Mouse (Mus musculus) myocyte (in vitro differentiated cells): ENCODE data around the gene Tie1. TPM values are rescaled to one million over a fixed set of nuclear protein-coding genes. Genes with fewer than 3 reads are reported as not detected.

Experiments
- H3K27me3 ChIP-seq: one replicate; pipeline ENCODE4 v1.6.1; 2011; ENCODE audit not compliant: control insufficient read depth, insufficient read depth, insufficient read length
- H3K36me3 ChIP-seq: one replicate; pipeline ENCODE4 v1.6.1; 2011; ENCODE audit not compliant: control insufficient read depth, insufficient read depth
- H3K4me2 ChIP-seq: one replicate; pipeline ENCODE4 v1.6.1; 2011; ENCODE audit warnings: low read depth, control low read depth
- H3K4me3 ChIP-seq: one replicate; pipeline ENCODE4 v1.5.1; 2011; ENCODE audit warnings: mild to moderate bottlenecking, control low read depth, moderate library complexity
- H3K79me2 ChIP-seq: one replicate; pipeline ENCODE4 v1.6.1; 2011; ENCODE audit not compliant: control insufficient read depth, insufficient read depth
- H3ac ChIP-seq: one replicate; pipeline ENCODE4 v1.6.1; 2011; ENCODE audit not compliant: control insufficient read depth, insufficient read length
- CEBPB ChIP-seq: IDR thresholded peaks from 2 replicates; pipeline ENCODE4 v1.6.1; 2011; ENCODE audit warnings: mild to moderate bottlenecking, moderate library complexity; ENCODE audit not compliant: poor library complexity, insufficient read depth, severe bottlenecking
- E2F4 ChIP-seq: IDR thresholded peaks from one replicate; pipeline ENCODE4 v1.6.1; 2011; ENCODE audit warnings: mild to moderate bottlenecking, control low read depth, moderate library complexity; ENCODE audit not compliant: insufficient read depth
- MAX ChIP-seq: IDR thresholded peaks from one replicate; pipeline ENCODE4 v1.6.1; 2011; ENCODE audit warnings: low read depth, mild to moderate bottlenecking, control low read depth
- MYOD1 ChIP-seq, 3 experiments: IDR thresholded peaks; one replicate each; pipeline ENCODE4 v1.6.1; 2011; ENCODE audit warnings: control low read depth in 2 of 3, low read depth in 2 of 3, mild to moderate bottlenecking in 2 of 3, moderate library complexity in 1 of 3; ENCODE audit not compliant: insufficient read length in 2 of 3, control insufficient read depth in 1 of 3
- MYOG ChIP-seq, 3 experiments: IDR thresholded peaks; one replicate each; pipeline ENCODE4 v1.6.1; 2011; ENCODE audit warnings: control low read depth in 2 of 3, low read depth in 2 of 3, mild to moderate bottlenecking in 2 of 3; ENCODE audit not compliant: insufficient read length in 2 of 3, control insufficient read depth in 1 of 3, insufficient read depth in 1 of 3
- POLR2A ChIP-seq: IDR thresholded peaks from one replicate; pipeline ENCODE4 v1.6.1; 2011; ENCODE audit warnings: low read depth, mild to moderate bottlenecking, control low read depth, moderate library complexity; ENCODE audit not compliant: insufficient read length
- POLR2AphosphoS2 ChIP-seq: IDR thresholded peaks from one replicate; pipeline ENCODE4 v1.6.1; 2011; ENCODE audit warnings: low read depth, control low read depth; ENCODE audit not compliant: insufficient read length
- REST ChIP-seq: IDR thresholded peaks from one replicate; pipeline ENCODE4 v1.6.1; 2011; ENCODE audit warnings: mild to moderate bottlenecking, control low read depth, moderate library complexity; ENCODE audit not compliant: insufficient read depth, insufficient read length
- SRF ChIP-seq: IDR thresholded peaks from one replicate; pipeline ENCODE4 v1.6.1; 2011; ENCODE audit warnings: low read depth; ENCODE audit not compliant: control insufficient read depth, insufficient read length
- TCF12 ChIP-seq: IDR thresholded peaks from one replicate; pipeline ENCODE4 v1.6.1; 2011; ENCODE audit warnings: mild to moderate bottlenecking, control low read depth; ENCODE audit not compliant: poor library complexity, insufficient read depth, severe bottlenecking
- TCF3 ChIP-seq: IDR thresholded peaks from one replicate; pipeline ENCODE4 v1.6.1; 2011; ENCODE audit warnings: low read depth, control low read depth; ENCODE audit not compliant: insufficient read length
- USF1 ChIP-seq: IDR thresholded peaks from one replicate; pipeline ENCODE4 v1.6.1; 2011; ENCODE audit warnings: low read depth, mild to moderate bottlenecking, control low read depth, moderate library complexity
- polyA plus RNA-seq: library from polyadenylated mRNA; unstranded; fragments of >200 nt; fragmentation: generic; extraction: Trizol; gene quantifications from one replicate; pipeline ENCODE4 v1.2.1, GENCODE M21; 2012; ENCODE audit warnings: missing spikeins

Gene Tie1
- polyA plus RNA-seq, 1 experiment, result not detected

DNA sequence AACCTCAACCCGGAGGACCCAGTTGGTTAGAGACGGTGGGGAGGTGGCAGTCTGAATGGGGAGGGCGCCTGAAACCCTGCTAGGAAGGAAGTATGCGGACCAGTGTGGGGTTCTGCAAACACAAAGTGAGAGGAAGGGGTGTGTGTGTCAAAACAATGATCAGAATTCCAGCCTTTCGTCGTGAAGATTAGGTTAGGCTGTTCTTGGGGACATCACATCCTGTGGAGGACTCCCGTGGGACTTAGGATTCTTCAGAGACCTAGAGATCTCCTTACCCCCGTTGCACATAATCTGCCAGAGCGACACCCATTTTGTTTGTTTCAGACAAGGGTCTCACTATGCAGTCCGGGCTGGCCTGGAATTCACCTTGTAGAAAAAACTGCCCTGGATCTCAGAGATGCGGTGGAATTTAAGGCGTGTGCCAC is 52.0 kb downstream of the Tie1 start:
- TF ChIP-seq USF1 (no peak), TCF3 (no peak), MYOD1 (IDR thresholded peaks at IDR 0.05; ENCODE audit: control insufficient read depth in 1 of 3, insufficient read length in 2 of 3, low read depth in 2 of 3) (no peak), TCF12 (no peak), E2F4 (no peak), REST (no peak), SRF (no peak), MYOG (IDR thresholded peaks at IDR 0.05; ENCODE audit: control insufficient read depth in 1 of 3, insufficient read depth in 1 of 3, insufficient read length in 2 of 3, low read depth in 2 of 3) (no peak), POLR2AphosphoS2 (no peak), MAX (no peak), CEBPB (no peak), POLR2A (no peak)
- no peak overlapping the region for H3ac ChIP-seq

DNA sequence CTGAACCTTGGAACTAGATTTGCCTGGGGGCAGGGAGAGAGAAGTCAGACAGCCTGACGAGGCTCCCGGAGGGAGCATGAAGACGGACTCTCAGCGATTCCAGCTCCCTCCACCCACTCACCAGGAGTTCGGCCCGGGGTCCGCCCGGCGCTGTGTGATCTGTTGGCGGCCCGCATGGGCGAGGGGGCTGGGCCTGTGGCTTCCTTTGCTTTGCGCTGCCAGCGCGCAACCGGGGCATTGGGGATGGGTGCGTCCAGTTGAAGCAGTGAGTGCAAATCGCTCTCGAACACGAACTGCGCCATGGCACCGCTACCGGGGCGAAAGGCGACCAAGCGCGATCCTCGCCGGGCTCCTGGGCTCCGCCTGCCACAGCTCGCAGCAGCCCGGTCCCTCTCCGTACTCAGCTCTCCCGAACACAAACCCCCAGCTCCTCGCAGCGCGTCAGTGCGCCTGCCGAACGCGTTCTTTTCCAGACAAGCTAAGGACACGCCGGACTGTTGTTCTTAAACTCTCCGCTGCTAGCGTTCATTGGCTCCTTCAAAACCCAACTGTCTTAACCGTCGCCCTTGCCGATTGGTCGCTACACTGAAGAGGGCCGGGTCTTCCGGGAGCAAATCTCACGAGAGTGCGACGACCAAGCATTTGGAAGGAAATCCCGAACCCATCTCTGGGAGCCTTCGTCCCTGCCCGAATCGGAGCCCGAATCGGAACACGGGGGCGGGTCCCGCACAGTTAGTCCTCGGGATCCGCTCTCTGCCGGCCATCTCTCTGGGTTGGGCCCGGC is 52.8 kb downstream of the Tie1 start, which contains the start of gene Cdc20:
TSS of gene Cdc20 (minus strand) at position 533 of the 784 bp plus-strand sequence.
- peak within 1 kb of the TSS; percentile 42 for H3K4me3 ChIP-seq
- peak within 1 kb of the TSS; percentile 71 for H3K4me2 ChIP-seq
- H3K27me3 ChIP-seq, result no peaks in the 10 kb centered on the region
- peaks cover 20% of the 10 kb centered on the region for H3K36me3 ChIP-seq
- TF ChIP-seq POLR2AphosphoS2, result peak; percentile 70
- TF ChIP-seq TCF12, result no peak
- peak; percentile 84 for TF ChIP-seq POLR2A
- TF ChIP-seq MAX, result peak; percentile 96
- peak; percentile 91 for TF ChIP-seq E2F4
- peaks cover 24% of the 10 kb centered on the region for H3K79me2 ChIP-seq
- H3ac ChIP-seq, result peak within 1 kb of the TSS; percentile 45

More for the DNA sequence above, 52.0 kb downstream of the Tie1 start:
- Histone ChIP-seq H3K27me3 (no peaks in the 10 kb centered on the region), H3K4me2 (peak overlapping the region; percentile 68), H3K4me3 (peak overlapping the region; percentile 42), H3K79me2 (peaks cover 24% of the 10 kb centered on the region), H3K36me3 (peaks cover 13% of the 10 kb centered on the region)

DNA sequence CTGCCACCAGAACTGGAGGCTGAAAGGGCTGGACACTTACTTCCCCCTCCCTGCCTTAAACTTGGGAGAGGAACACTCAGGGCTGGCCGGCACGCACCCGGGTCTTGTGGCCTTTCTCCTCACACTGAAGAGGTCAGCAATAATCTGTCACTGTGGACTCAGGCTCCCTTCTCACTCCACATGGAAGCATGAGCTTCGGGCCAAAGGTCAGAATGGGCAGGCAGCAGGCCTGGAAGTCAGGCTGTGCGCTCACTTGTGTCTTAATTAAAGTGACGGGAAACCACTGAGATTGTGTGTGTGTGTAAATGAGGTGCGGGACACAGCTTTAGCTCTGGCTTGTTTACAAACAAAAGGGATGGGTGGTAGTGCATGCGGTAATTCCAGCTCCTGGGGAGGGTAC is 57.5 kb downstream of the Tie1 start:
- peaks cover 57% of the 10 kb centered on the region for H3K79me2 ChIP-seq
- H3K4me2 ChIP-seq, result no peak overlapping the region
- peaks cover 35% of the 10 kb centered on the region for H3K36me3 ChIP-seq

DNA sequence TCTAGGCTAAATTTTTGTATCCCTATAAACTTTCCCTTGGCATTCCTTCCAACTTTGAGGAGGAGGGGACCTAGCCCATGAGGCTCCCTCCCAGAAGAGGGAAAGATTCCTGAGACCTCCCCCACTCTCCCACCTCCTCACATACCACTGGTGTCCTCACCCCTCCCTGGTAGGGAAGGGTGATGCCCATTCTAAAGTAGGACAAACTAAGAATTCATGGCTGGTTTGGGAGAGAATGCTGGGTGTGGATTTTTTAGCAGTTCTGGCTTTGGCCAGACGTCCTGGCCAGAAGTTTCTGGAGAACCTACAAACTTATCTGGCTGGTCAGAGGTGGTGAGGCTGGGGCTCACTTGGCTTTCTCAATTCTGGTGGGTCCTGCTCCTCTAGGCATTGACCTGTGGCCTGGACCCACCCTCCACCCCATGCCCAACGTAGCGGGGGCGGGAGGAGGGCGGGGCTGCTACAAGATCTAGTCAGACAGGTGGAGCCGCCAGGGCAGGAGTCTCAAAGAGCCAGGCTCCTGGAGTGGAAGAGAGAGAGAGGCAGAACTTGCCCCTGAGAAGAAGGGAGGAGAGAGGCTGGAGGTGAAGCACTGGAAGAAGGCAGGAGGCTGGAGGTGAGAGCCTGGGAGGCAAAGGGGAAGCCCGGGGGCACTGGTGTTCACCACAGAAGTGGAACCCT is 60.5 kb downstream of the Tie1 start:
- Histone ChIP-seq H3K79me2 (peaks cover 36% of the 10 kb centered on the region), H3K4me3 (peak overlapping the region; percentile 63), H3K4me2 (peak overlapping the region; percentile 97), H3K27me3 (no peaks in the 10 kb centered on the region), H3ac (peak overlapping the region; percentile 73), H3K36me3 (peaks cover 33% of the 10 kb centered on the region)
- TF ChIP-seq TCF3 (no peak), TCF12 (no peak), MYOD1 (IDR thresholded peaks at IDR 0.05; ENCODE audit: control insufficient read depth in 1 of 3, insufficient read length in 2 of 3, low read depth in 2 of 3) (peak in 1 of 3 experiments; percentile 42), USF1 (no peak), POLR2A (no peak)

More for the DNA sequence above, 57.5 kb downstream of the Tie1 start:
- no peak overlapping the region for H3ac ChIP-seq
- H3K4me3 ChIP-seq, result no peak overlapping the region
- H3K27me3 ChIP-seq, result no peaks in the 10 kb centered on the region
- no peak for TF ChIP-seq MYOD1 (IDR thresholded peaks at IDR 0.05; ENCODE audit: control insufficient read depth in 1 of 3, insufficient read length in 2 of 3, low read depth in 2 of 3)
- no peak for TF ChIP-seq USF1
- no peak for TF ChIP-seq TCF12
- no peak for TF ChIP-seq SRF
- TF ChIP-seq CEBPB, result no peak
- no peak for TF ChIP-seq MYOG (IDR thresholded peaks at IDR 0.05; ENCODE audit: control insufficient read depth in 1 of 3, insufficient read depth in 1 of 3, insufficient read length in 2 of 3, low read depth in 2 of 3)
